In the genomic region with DNA sequence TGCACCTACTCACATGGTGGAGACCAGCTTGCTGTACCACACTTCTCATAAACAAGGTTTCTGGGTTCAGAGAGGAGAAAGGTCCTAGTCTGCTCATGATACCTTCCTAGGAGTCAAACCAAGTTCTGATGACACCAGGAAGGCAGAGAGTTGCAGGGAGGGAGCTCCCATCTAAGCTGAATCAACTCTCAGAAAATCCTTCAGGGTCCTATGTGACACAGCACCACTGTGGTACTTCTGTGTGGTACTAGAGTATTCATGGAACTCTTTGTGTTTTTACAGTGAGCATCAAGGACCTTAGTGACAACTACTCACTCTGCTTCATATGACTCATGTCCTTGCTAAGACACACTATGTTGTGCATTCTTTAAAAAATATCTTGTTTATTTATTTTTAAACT, we compare ENCODE assay signal across 16 mouse cellular contexts.
"Had no signal": no experiment of that assay in that cellular context is flagged by ENCODE, and none has a peak within 500 bp of the region (broad histone marks: within the 10 kb centered on the region; RNA-seq: fewer than 3 reads in every experiment).

No protein-coding gene starts in this region.

- H3K27me3 ChIP-seq: neural tube, embryonic 13.5 days; neural tube, embryonic 15.5 days; stomach, embryonic 15.5 days had no signal

- H3K4me1 ChIP-seq: neural tube, embryonic 13.5 days; neural tube, embryonic 15.5 days; stomach, embryonic 15.5 days had no signal

- H3K9ac ChIP-seq: neural tube, embryonic 13.5 days; neural tube, embryonic 15.5 days; stomach, embryonic 15.5 days had no signal

- H3K27ac ChIP-seq: neural tube, embryonic 13.5 days; neural tube, embryonic 15.5 days; stomach, embryonic 15.5 days; stomach, postnatal 0 days had no signal

- H3K4me3 ChIP-seq: neural tube, embryonic 13.5 days; neural tube, embryonic 15.5 days; stomach, embryonic 15.5 days had no signal

- H3K9me3 ChIP-seq: neural tube, embryonic 13.5 days; neural tube, embryonic 15.5 days; stomach, embryonic 15.5 days had no signal

- DNase-seq: retina, postnatal 1 day; right cerebral cortex, adult 18-20 months; right cerebral cortex, postnatal 14 days; right cerebral cortex, postnatal 25 days; right cerebral cortex, postnatal 4 days; spleen, adult 18-20 months; thymus, adult 18-20 months; thymus, adult 2 months; thymus, postnatal 14 days; thymus, postnatal 25 days; thymus, postnatal 36 days; thymus, postnatal 4 days had no signal

- H3K4me2 ChIP-seq: neural tube, embryonic 13.5 days; neural tube, embryonic 15.5 days; stomach, embryonic 15.5 days had no signal
